Mouse (Mus musculus) kidney, postnatal 0 days (tissue): ENCODE measurements around the gene Atg13. TPM values are rescaled to one million over a fixed set of nuclear protein-coding genes. Genes with fewer than 3 reads are reported as not detected.

Experiments
- ATAC-seq: fragments of 200-750 bp; cut with Nextera tagmentation; replicated peaks from 2 replicates; pipeline ENCODE4 v1.8.0; 2017; ENCODE audit warnings: low read depth, moderate number of reproducible peaks, moderate TSS enrichment, moderate library complexity; ENCODE audit not compliant: low FRiP score
- DNase-seq: peaks from one replicate; pipeline ENCODE4 v3.0.0-alpha.2; 2016; ENCODE audit warnings: low spot score
- H3K27ac ChIP-seq: fragments of 300-500 bp; sonication (generic); 2 replicates; pipeline ENCODE4 v1.5.1; 2014; ENCODE audit warnings: mild to moderate bottlenecking
- H3K27me3 ChIP-seq: fragments of 300-500 bp; sonication (generic); 2 replicates; pipeline ENCODE4 v1.6.1; 2014; ENCODE audit warnings: low read length, mixed read lengths; ENCODE audit not compliant: insufficient read depth
- H3K36me3 ChIP-seq: fragments of 300-500 bp; sonication (generic); 2 replicates; pipeline ENCODE4 v1.6.1; 2014; ENCODE audit warnings: low read length, mixed read lengths; ENCODE audit not compliant: insufficient read depth
- H3K4me1 ChIP-seq: fragments of 300-500 bp; sonication (generic); replicated peaks from 2 replicates; pipeline ENCODE4 v1.6.1; 2014; ENCODE audit warnings: antibody characterized with exemption, low read length, mixed read lengths; ENCODE audit not compliant: insufficient read depth
- H3K4me2 ChIP-seq: fragments of 300-500 bp; sonication (generic); 2 replicates; pipeline ENCODE4 v1.6.1; 2014; ENCODE audit warnings: mild to moderate bottlenecking, low read length, moderate library complexity, mixed read lengths
- H3K4me3 ChIP-seq: fragments of 300-500 bp; sonication (generic); replicated peaks from 2 replicates; pipeline ENCODE4 v1.5.1; 2014; ENCODE audit warnings: low read depth, low read length
- H3K9ac ChIP-seq: fragments of 300-500 bp; sonication (generic); 2 replicates; pipeline ENCODE4 v1.6.1; 2014; ENCODE audit warnings: low read depth, low read length
- H3K9me3 ChIP-seq: fragments of 300-500 bp; sonication (generic); replicated peaks from 2 replicates; pipeline ENCODE4 v1.6.1; 2016; ENCODE audit warnings: low read length, inconsistent platforms, mixed read lengths
- CTCF ChIP-seq: IDR thresholded peaks from 2 replicates; pipeline ENCODE4 v1.5.1; 2016; ENCODE audit warnings: antibody characterized with exemption, low read depth, mild to moderate bottlenecking, moderate library complexity
- WGBS: fragments of 180-500 bp; shearing (Covaris S2); extraction: QIAGEN DNeasy Blood & Tissue Kit; methylation state at CpG from one replicate; pipeline ENCODE4 v1.1.7; 2014; 5-methylcytosine and 5-hydroxymethylcytosine counted together
- polyA plus RNA-seq: library from polyadenylated mRNA; unstranded; fragments of >200 nt; fragmentation: Nextera tagmentation; extraction: Ambion mirVana; gene quantifications from 2 replicates; pipeline ENCODE4 v1.2.1, GENCODE M21; 2015

Gene Atg13
- polyA plus RNA-seq, 1 experiment from 2014 or later = 20.8 TPM

GRCm38 (mm10) chr2:91645354-91645753, 65.0 kb downstream of the Atg13 start:
- peaks cover 38% of the 10 kb centered on the region for H3K36me3 ChIP-seq
- no peak overlapping the region for H3K4me3 ChIP-seq
- no peaks in the 10 kb centered on the region for H3K27me3 ChIP-seq
- DNase-seq (no peak), ATAC-seq (no peak)
- H3K27ac ChIP-seq = no peak overlapping the region
- H3K9me3 ChIP-seq = no peaks in the 10 kb centered on the region
- no peak for TF ChIP-seq CTCF
- H3K9ac ChIP-seq = no peak overlapping the region
- H3K4me2 ChIP-seq = no peak overlapping the region
- H3K4me1 ChIP-seq = no peaks in the 10 kb centered on the region
- WGBS = 98% methylated on average over 15 of the region's 15 CpGs

GRCm38 (mm10) chr2:91644021-91644420, 66.4 kb downstream of the Atg13 start:
- no peaks in the 10 kb centered on the region for H3K4me1 ChIP-seq
- peaks cover 38% of the 10 kb centered on the region for H3K36me3 ChIP-seq
- TF ChIP-seq CTCF = no peak

GRCm38 (mm10) chr2:91642825-91643415, 67.5 kb downstream of the Atg13 start:
- no peaks in the 10 kb centered on the region for H3K27me3 ChIP-seq
- H3K9me3 ChIP-seq = no peaks in the 10 kb centered on the region
- no peak overlapping the region for H3K4me2 ChIP-seq
- no peak overlapping the region for H3K4me3 ChIP-seq
- no peak for ATAC-seq
- no peak for TF ChIP-seq CTCF
- H3K9ac ChIP-seq = no peak overlapping the region
- no peak for DNase-seq
- peaks cover 38% of the 10 kb centered on the region for H3K36me3 ChIP-seq
- no peak overlapping the region for H3K27ac ChIP-seq
- WGBS = 71% methylated on average over 2 of the region's 2 CpGs
- H3K4me1 ChIP-seq = no peaks in the 10 kb centered on the region

More at GRCm38 (mm10) chr2:91644021-91644420, 66.4 kb downstream of the Atg13 start:
- no peak overlapping the region for H3K27ac ChIP-seq
- 94% methylated on average over 11 of the region's 11 CpGs for whole genome bisulfite sequencing
- no peak overlapping the region for H3K4me2 ChIP-seq
- no peak overlapping the region for H3K4me3 ChIP-seq
- ATAC-seq (no peak), DNase-seq (no peak)
- H3K27me3 ChIP-seq = no peaks in the 10 kb centered on the region
- no peaks in the 10 kb centered on the region for H3K9me3 ChIP-seq
- H3K9ac ChIP-seq = no peak overlapping the region

GRCm38 (mm10) chr2:91638931-91639330, 71.4 kb downstream of the Atg13 start:
- H3K4me3 ChIP-seq = no peak overlapping the region
- H3K9ac ChIP-seq = no peak overlapping the region
- H3K27me3 ChIP-seq = no peaks in the 10 kb centered on the region
- 75% methylated on average over 6 of the region's 6 CpGs for WGBS
- ATAC-seq (no peak), DNase-seq (no peak)
- H3K4me1 ChIP-seq = no peaks in the 10 kb centered on the region
- H3K9me3 ChIP-seq = no peaks in the 10 kb centered on the region
- H3K4me2 ChIP-seq = no peak overlapping the region
- no peak for TF ChIP-seq CTCF
- no peak overlapping the region for H3K27ac ChIP-seq
- no peaks in the 10 kb centered on the region for H3K36me3 ChIP-seq

- ATAC-seq = no peak
- Histone ChIP-seq H3K9me3 (no peaks in the 10 kb centered on the region), H3K4me2 (no peak overlapping the region), H3K27me3 (no peaks in the 10 kb centered on the region), H3K9ac (no peak overlapping the region), H3K36me3 (no peaks in the 10 kb centered on the region), H3K27ac (no peak overlapping the region), H3K4me1 (no peaks in the 10 kb centered on the region), H3K4me3 (no peak overlapping the region)
- no peak for TF ChIP-seq CTCF
- 77% methylated on average over 5 of the region's 5 CpGs for WGBS
- no peak for DNase-seq
Observed at GRCm38 (mm10) chr2:91636727-91637338, 73.5 kb downstream of the Atg13 start.

- Histone ChIP-seq H3K27me3 (no peaks in the 10 kb centered on the region), H3K4me2 (no peak within 1 kb of the TSS), H3K36me3 (no peaks in the 10 kb centered on the region), H3K4me1 (no peaks in the 10 kb centered on the region), H3K27ac (no peak within 1 kb of the TSS), H3K9me3 (no peaks in the 10 kb centered on the region), H3K9ac (no peak within 1 kb of the TSS), H3K4me3 (no peak within 1 kb of the TSS)
- no peak for DNase-seq
- no peak for ATAC-seq
- no peak for TF ChIP-seq CTCF
- 86% methylated on average over 8 of the region's 8 CpGs for WGBS
Observed at GRCm38 (mm10) chr2:91636229-91636628, 74.1 kb downstream of the Atg13 start, which contains the start of gene F2. TSS of gene F2 (minus strand) at chr2:91636414.
